8 mouse cellular contexts compared by ENCODE assay signal in genomic region chr16:18127241-18127861, GRCm38 (mm10). TPM values are rescaled to one million over a fixed set of nuclear protein-coding genes. Genes with fewer than 3 reads are reported as not detected.
DNase-seq lines count a peak whose midpoint lies in the region; ATAC-seq and TF ChIP-seq lines count a peak whose summit lies in the region.

Gene Rtn4r (plus strand): TSS chr16:18127642.

- no peak for TF ChIP-seq CTCF in E14TG2a.4 (conservative IDR thresholded peaks at IDR 0.05; ENCODE audit: low read length)
- peak; percentile 63 for TF ChIP-seq CTCF in lung, postnatal 0 days (IDR thresholded peaks at IDR 0.05)

- peak within 1 kb of the TSS; percentile 76 for H3K9ac ChIP-seq in embryonic facial prominence, embryonic 14.5 days (ENCODE audit: low read depth, low read length)
- no peak within 1 kb of the TSS for H3K9ac ChIP-seq in lung, postnatal 0 days (replicated peaks; ENCODE audit: low read depth)

- no peaks in the 10 kb centered on the region for H3K36me3 ChIP-seq in E14TG2a.4 (ENCODE audit: insufficient read depth, low read length)
- no peaks in the 10 kb centered on the region for H3K36me3 ChIP-seq in embryonic facial prominence, embryonic 14.5 days (ENCODE audit: control insufficient read depth, insufficient read depth, low read length)
- H3K36me3 ChIP-seq in lung, postnatal 0 days (ENCODE audit: insufficient read depth, low read length) = no peaks in the 10 kb centered on the region

- peaks cover 21% of the 10 kb centered on the region for H3K4me1 ChIP-seq in E14TG2a.4 (replicated peaks; ENCODE audit: low read depth, low read length)
- peaks cover 14% of the 10 kb centered on the region for H3K4me1 ChIP-seq in embryonic facial prominence, embryonic 14.5 days (ENCODE audit: control insufficient read depth, insufficient read depth, low read length)
- H3K4me1 ChIP-seq in lung, postnatal 0 days (ENCODE audit: insufficient read depth, low read depth, low read length) = peaks cover 4% of the 10 kb centered on the region; the same call in 1 of the 2 replicates

- DNase-seq in adrenal gland, postnatal 25 days = peak; percentile 69
- peak; percentile 41 for DNase-seq in embryonic facial prominence, embryonic 14.5 days (ENCODE audit: low spot score)
- DNase-seq in heart, postnatal 4 days = peak; percentile 72
- DNase-seq in layer of hippocampus, adult 8-10 months (ENCODE audit: low spot score in 2 of 2) = no peak
- peak; percentile 59 for DNase-seq in lung, postnatal 0 days (ENCODE audit: low spot score)
- DNase-seq in retina, embryonic 14.5 days (ENCODE audit: low spot score) = peak; percentile 76
- DNase-seq in adipocyte (ENCODE audit: low spot score) = no peak

- no peaks in the 10 kb centered on the region for H3K9me3 ChIP-seq in E14TG2a.4 (ENCODE audit: low read length)
- H3K9me3 ChIP-seq in embryonic facial prominence, embryonic 14.5 days (ENCODE audit: control insufficient read depth, low read length) = no peaks in the 10 kb centered on the region
- H3K9me3 ChIP-seq in lung, postnatal 0 days (ENCODE audit: low read length) = no peaks in the 10 kb centered on the region

- peak; percentile 82 for ATAC-seq in embryonic facial prominence, embryonic 14.5 days (ENCODE audit: low read depth)
- ATAC-seq in lung, postnatal 0 days = peak; percentile 79

- peak within 1 kb of the TSS; percentile 98 for H3K4me2 ChIP-seq in embryonic facial prominence, embryonic 14.5 days (ENCODE audit: low read depth, low read length)
- H3K4me2 ChIP-seq in lung, postnatal 0 days (replicated peaks; ENCODE audit: low read depth, low read length) = peak within 1 kb of the TSS; percentile 96

- TF ChIP-seq EP300 in lung, postnatal 0 days (IDR thresholded peaks at IDR 0.05) = no peak

- H3K27me3 ChIP-seq in E14TG2a.4 (ENCODE audit: insufficient read depth, low read length) = peaks cover 91% of the 10 kb centered on the region
- peaks cover 32% of the 10 kb centered on the region for H3K27me3 ChIP-seq in embryonic facial prominence, embryonic 14.5 days (replicated peaks; ENCODE audit: control insufficient read depth, insufficient read depth, low read length)
- H3K27me3 ChIP-seq in lung, postnatal 0 days (replicated peaks; ENCODE audit: insufficient read depth, low read length) = peaks cover 24% of the 10 kb centered on the region

- WGBS in embryonic facial prominence, embryonic 14.5 days = 3% methylated on average over 8 of the region's 96 CpGs
- WGBS in lung, postnatal 0 days = 0% methylated on average over 18 of the region's 96 CpGs

- peak within 1 kb of the TSS; percentile 81 for H3K4me3 ChIP-seq in E14TG2a.4 (replicated peaks; ENCODE audit: low read length)
- H3K4me3 ChIP-seq in embryonic facial prominence, embryonic 14.5 days (ENCODE audit: low read depth, low read length) = peak within 1 kb of the TSS; percentile 74
- peak within 1 kb of the TSS; percentile 55 for H3K4me3 ChIP-seq in lung, postnatal 0 days (ENCODE audit: low read depth, low read length)

- no peak within 1 kb of the TSS for H3K27ac ChIP-seq in embryonic facial prominence, embryonic 14.5 days (replicated peaks; ENCODE audit: low read depth, low read length)
- no peak within 1 kb of the TSS for H3K27ac ChIP-seq in lung, postnatal 0 days (ENCODE audit: low read length)

RNA-seq across cellular contexts. Expression of gene Rtn4r, which starts in this region (rescaled TPM):
- total RNA-seq in adrenal gland, postnatal 25 days (2021) = not detected in 2 replicates
- polyA plus RNA-seq in embryonic facial prominence, embryonic 14.5 days (2014; fragmentation: Nextera tagmentation; extraction: Ambion mirVana) = 4.3 and 5.1 TPM in 2 replicates
- total RNA-seq in heart, postnatal 4 days (2021) = 1 to 10 TPM; 6.0 to 7.8 TPM
- 10 to 100 TPM; 96.1 to 98.8 (median 97.6) TPM for total RNA-seq in layer of hippocampus, adult 8-10 months (2022)
- 0.17 and 0.23 TPM in 2 replicates for polyA plus RNA-seq in lung, postnatal 0 days (2015; fragmentation: Nextera tagmentation; extraction: Ambion mirVana)

Comparison
In these comparisons a context has a peak if more than half of its experiments do, and no peak if none do; other contexts are left out.
1. RNA of gene Rtn4r (total RNA-seq): 96.1 to 98.8 TPM in layer of hippocampus, adult 8-10 months; 6.0 to 7.8 TPM in heart, postnatal 4 days and not detected in adrenal gland, postnatal 25 days; every median in the first group is over 10 times any median in the second.
2. Peak in DNase-seq in adrenal gland, postnatal 25 days; RNA of the gene not detected or under 1 TPM.
3. Peak in DNase-seq, ATAC-seq, H3K4me3 ChIP-seq and H3K4me2 ChIP-seq in lung, postnatal 0 days; RNA of the gene not detected or under 1 TPM.
4. DNase-seq: peak in embryonic facial prominence, embryonic 14.5 days (single experiment), heart, postnatal 4 days (single experiment) and retina, embryonic 14.5 days (single experiment); none in layer of hippocampus, adult 8-10 months (0 of 2) and adipocyte (single experiment).
5. Peak in every context shown above with its lines, with median percentiles within 50 percentile points of each other: H3K4me3 ChIP-seq.